Mouse (Mus musculus): Measurements from ENCODE around the gene Wwc1.

Gene Wwc1

DNA sequence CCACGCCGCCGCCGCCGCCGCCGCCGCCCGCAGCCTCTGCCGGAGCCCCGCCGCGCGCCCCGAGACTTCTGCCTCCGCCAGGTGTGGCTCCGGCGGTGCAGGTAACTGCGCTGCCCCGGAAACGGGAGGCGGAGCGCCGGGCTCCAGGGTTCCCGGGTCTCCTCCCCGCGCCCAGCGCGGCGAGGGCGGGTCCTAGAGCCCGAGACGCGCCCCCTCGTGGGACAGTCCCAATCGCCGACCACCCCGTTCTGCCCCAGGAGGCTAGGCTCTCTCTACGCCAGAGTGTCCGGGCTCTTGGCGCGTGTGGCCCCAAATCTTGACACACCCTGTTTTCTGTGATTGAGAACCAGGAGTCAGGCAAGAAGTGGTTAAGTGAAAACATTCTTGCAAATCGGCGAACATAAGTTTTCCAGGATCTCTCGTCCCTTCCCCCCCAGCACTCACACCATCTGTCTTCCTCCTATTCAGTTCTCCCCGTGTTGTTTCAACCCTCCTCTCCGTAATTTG, at the start of gene Wwc1:
Gene Wwc1 (minus strand): TSS at position 117 of the 507 bp plus-strand sequence.
- peak; percentile 37 for DNase-seq (ENCODE audit: low spot score)

DNA sequence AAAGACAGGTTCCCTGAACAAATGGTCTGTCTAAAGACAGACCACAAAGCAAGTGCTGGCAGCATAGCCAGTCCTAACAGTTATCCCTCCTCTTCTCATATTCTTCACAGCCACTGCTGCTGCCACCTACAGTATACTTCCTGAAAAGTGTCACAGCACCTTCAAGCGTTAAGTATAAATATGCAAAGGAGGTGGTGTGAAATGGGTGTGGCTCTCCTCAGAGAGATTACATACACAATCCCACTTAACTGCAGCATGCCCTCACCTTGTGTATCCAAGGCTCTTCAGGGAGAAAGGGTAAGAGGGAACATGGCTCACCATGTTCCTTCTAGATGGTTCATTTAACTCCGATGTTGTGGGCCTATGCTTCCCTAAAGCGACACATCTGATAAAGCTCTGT, 39.7 kb upstream of the Wwc1 start:
- DNase-seq (ENCODE audit: low spot score) = no peak

DNA sequence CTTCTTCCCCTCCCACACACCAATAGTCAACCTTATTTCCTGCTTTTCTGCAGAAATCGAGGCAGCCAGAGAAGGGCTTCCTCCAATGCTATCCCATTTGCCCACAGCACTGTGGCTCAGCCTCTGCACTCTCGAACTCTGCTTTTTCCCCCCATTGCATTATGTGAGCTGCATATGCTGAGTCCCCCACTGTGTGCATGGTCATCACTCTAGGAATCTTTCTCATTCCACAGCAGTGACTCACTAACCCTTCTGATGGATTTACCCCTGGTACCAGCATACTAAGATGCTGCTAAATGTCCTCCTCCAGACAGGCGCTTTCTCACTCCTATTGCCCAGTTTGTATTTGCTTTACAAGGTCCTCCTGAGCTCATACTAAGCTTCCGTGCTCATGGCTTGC, 32.9 kb upstream of the Wwc1 start:
- DNase-seq (ENCODE audit: low spot score) = no peak

DNA sequence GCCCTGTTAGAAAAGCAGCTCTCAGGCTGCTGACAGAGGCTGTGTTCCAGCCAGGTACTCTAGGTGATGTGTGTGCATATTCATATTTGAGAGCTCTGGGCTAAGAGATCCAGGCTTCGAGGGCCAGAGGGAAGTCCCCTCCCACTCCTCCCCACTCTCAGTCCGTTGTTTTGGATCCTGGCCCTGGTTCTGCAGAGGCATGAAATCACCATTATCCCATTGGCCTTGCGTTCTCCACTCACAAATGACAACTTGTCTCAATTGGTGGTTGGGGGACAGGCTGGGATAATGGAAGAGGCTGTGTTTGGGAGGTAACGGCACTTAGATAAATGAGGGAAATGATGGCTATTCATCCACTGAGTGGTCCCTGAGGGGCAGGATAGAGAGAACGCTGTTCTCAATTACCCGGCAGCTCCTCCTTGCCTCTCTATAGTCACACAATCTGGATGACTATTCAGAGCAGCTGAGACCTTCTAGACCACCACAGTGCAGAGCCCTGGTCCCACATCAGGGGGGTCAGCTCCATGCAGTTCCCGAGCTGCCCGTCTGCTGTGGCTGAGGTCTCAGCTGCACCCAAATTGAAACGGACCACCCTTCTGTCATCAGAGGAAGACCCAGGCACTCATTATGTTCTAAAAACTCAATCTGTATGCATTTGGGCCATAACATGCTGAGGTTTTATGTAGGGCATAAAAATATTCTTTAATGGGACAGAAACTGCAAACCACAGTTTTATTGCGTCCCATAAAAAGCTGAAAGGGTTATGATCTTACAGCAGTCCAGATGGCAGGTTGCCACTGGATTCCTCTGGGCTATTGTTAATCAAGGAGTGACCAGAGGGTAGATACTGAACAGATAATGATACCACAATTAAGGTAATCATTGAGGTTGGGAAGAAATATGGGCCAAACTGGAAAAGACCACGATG, 29.2 kb upstream of the Wwc1 start:
- no peak for DNase-seq (ENCODE audit: low spot score)

DNA sequence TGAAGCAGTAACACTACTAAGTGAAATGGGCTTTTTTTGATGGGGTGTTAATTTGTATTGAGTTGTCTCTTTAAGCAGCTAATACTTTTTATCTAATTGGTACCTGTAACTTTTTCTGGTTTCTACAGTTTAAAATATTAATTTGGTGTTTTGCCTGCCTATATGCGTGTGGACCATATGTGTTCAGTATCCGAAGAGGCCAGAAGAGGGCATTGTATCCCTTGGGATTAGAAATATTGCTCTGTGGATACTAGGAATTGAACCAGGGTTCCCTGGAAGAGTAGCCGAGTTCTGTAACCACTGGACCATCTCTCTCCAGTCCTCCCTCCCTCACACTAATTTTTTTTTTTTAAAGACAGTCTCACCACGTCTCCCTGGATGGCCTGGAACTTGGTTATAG, 22.6 kb upstream of the Wwc1 start:
- DNase-seq (ENCODE audit: low spot score) = no peak

DNA sequence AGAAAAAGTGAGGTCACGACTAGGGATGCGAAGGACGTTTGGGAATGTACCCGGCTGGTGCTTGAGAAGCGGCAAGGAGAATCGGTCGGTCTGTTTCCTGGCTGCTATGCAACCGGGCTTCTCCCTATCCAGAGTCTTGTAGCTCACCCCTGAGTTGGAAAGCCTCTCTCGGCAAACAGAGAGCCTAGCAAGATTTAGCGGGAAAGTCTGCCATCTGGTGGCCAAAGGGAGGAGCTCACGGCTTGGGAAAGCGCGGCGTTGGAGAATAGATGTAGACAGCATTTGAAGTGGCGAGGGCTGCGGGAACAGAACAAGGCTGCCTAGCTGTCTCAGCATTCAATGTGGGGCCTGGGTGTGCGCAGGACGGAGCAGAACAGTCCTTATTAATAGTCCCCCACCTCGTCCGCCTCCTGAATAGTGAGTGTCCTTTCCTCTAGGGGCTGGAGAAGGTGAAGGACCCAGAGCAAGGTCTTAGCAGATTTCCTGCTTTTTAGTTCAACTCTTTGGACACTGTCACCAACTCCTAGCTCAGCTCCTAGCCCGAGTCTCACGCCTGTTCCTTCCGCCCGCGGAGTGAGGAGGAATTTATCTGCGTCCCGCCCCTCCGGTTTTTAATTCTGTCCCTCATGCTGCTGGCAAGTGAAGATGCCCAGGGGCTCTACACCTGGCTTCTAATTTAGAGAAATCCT, 21.1 kb upstream of the Wwc1 start:
- peak; percentile 89 for DNase-seq (ENCODE audit: low spot score)

DNA sequence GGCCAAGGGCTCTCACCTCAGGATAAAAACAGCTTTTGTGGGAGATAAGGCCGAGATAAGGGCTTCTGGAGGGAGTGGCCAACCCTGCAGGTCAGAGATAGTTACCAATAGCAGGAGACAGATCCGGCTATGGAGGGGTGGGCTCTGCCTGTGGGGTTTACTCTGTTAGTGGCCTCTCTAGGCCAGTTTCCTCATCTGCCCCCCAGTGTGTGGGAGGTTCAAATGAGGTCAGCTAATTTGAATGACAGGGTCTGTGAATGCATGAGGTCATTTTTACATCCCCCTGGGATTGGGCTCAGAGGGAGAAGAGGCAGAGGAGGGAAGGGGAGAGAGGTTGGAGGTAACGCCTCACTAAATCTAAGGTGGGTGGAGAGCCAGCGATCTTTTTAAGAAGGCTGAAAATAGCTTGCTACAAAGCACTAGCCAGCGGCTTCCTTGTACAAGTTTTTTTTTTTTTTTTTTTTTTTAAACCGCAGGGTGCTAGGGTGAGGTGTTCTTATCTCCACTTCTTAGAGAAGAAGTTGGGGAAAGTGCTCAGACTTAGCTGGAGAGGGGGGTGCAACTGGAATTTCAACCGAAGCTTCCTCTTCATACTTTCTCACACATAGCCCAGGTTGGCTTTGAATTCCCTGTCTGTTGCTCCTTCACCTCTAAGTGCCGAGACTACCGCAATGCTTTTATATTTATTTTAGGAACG, 20.4 kb upstream of the Wwc1 start:
- no peak for DNase-seq (ENCODE audit: low spot score)

DNA sequence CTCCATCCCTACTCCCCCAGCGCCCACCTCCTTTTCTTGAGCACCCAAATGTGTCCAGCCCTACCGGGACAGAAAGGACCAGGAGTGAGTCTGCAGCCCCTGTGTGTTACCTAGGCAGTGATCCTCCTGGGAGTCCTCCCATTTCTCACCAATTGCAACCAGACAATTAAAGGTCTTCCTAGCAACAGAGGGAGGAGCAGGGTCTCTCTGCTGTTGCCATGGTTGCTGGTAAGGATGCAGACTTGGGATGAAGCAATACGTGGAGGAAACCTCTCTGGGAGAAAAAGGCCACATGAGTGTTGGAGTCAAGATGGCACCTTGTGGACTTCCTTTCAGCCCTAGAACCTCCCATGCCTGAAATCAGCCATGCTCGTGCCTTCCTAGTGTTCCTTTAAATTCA, 19.7 kb upstream of the Wwc1 start:
- no peak for DNase-seq (ENCODE audit: low spot score)

DNA sequence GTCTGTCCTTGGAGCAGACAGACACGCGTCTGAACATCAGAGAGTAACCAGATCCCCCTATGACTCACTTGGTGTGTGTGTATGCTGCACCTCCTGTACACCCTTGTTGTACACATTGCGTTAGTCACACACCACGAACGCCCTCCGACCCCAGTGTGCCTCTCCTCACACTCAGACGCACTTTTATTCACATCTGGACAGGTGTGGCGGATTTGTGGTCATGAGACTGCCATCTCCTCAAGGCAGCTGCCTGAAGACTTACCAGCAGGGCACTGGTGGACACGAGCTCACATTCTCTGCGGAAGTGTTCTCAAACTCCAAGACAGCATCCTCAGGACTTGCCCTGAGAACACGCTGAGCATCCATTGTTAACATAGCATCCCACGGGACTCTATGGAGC, 17.7 kb upstream of the Wwc1 start:
- DNase-seq (ENCODE audit: low spot score) = no peak

DNA sequence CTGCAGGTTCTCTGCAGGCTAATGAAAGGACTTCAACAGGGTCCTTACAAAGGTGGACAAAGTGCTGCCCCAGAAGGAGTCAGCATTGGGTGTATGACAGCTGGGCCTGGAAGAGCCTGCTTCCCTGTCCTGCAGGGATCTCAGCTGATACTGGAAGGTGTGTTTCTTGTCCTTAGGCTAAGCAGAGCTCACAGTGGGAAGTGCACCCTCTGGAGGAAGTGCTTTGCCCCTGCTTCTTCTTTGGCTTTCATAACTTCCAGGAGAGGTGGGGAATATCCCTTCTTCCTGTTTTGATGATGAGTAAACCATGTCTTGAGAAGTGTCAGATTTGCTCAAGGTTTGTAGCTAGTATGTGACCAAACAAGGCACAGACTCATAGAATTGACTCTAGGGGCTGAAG, 15.0 kb upstream of the Wwc1 start:
- DNase-seq (ENCODE audit: low spot score) = no peak

DNA sequence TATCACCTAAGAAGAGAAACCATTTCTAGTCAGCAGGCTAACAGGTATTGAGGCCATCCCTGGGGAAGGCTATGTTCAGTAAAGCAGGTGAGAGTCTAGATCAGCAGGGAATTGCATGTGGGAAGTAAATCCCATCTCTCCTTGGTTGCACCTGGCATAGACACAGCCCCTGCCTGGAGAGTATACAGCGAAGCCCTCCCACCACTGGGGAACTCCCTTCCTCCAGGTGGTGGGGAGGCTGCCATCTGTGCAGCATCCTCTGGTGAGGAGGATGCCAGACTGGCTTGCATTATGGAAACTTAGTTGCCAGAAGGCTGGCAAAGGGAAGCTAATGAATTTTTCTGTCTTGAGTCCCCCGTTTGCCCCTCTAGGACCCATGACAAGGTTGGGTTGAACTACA, 11.5 kb upstream of the Wwc1 start:
- DNase-seq (ENCODE audit: low spot score) = no peak

DNA sequence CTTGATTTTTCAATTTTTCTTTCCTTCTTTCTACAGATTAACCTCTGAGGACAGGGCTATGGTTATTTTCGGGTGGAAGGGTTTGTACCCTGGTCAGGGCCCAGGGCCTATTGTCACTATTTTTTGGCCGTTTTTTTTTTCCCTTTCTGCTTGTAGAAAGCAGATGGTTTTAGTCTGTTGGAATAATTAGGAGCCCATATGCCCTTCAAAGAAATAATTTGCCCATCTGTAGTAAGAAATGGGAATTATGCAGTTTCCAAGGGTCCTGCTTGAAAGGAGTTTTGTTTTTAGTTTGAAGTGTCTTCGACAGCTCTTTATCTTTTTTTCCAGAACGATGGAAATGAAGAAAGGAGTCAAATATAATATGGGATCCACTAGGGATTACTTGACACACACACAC, 9.6 kb upstream of the Wwc1 start:
- no peak for DNase-seq (ENCODE audit: low spot score)

DNA sequence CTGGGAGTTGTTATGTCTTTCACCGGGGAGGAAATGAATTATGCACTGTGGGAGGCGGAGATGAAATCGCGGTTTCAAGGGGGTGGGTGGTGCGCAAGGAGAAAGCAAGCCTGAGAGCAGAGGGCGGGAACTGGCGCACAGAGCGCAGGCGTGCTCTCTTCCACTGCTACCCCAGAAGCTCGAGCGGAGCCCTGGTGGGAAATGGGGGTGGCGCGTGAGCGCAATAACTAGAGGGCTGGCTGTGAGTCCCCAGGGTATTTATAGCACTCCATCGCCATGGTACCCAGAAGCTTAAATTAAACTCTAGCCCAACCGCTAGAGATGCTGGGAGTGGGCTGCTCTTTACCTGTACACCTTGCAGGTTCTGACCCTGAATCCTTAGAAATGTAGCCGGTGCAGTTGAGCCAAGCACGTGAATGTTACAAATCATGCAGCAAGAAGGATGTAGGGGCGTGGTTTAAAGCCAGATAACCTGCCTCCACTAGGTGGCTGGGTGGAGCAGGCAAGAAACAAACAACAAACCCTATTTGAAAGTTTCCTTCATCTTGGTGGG, 5.6 kb upstream of the Wwc1 start:
- DNase-seq (ENCODE audit: low spot score) = no peak

DNA sequence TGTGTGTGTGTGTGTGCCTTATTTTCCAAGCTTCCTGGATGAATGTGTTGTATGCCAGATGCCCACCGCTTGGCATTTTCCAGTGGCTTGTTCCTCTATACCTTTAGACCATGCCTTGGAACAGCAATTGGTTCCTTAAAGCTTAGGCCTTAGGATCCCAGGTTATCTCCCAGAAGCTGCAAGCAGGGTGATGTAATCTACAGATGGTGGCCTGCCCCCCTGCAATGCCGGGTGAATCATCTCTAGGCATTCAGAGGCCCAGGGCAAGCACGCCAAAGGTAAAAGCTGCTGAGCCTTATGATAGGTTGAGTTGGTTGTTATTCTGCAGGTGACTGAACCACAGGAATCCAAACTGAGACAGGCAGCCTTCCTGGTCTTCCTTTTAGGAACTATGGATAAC, 2.4 kb upstream of the Wwc1 start:
- DNase-seq (ENCODE audit: low spot score) = no peak

DNA sequence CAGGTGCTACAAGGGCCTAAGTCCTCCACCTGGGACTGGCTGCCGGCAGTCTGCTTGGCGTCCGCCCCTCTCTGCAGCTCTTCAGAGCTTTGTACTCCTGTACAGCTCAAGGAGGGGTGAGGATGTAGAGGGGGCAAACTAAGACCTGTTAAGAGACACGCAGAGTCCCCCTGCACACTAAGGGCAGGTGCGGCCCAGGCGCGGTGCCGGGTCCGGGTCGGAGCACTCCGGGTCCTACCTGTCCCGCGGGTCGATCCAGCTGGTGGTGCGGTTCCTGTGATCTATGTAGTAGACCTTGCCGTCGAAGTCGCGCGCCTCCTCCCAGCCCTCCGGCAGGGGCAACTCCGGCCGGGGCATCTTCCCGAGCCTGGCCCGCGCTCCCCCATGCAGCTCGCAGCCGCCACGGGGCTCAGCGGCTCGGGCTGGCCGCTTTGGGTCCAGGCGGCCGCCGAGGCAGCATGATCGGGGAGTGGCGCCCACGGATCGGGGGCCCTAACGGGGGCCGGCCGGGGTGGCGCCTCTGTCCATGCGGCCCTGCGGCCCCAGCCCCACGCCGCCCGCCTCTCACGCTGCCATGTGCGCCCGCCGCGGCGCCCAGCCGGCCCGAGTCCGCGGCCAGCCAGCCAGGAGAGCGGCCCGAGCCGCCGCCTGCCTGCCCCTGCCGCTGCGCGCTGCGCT, 455 bp downstream of the Wwc1 start:
- DNase-seq (ENCODE audit: low spot score) = no peak

DNA sequence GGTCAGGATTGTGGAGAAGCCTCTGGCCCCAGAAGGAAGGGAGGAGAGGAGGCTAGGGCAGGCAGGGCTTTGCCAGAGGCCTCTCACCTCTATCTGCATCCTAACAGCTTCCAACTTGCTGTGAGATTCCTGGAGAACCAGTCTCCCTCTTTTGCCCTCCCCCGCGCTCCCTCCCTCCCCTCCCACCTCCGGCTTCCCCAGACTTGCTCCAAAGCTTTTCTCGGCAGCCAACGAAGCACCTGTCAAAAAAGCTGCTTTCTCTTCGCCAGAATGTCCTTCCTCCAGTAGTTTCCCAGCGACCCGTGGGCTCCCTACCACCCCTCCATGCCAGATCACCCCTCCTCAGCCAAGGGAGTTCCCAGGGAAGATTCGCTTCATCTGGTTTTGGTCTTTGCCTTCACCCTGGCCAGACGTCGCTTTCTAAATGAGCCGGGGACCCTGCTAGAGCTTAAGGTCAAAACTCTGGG, 1.0 kb downstream of the Wwc1 start:
- no peak for DNase-seq (ENCODE audit: low spot score)

DNA sequence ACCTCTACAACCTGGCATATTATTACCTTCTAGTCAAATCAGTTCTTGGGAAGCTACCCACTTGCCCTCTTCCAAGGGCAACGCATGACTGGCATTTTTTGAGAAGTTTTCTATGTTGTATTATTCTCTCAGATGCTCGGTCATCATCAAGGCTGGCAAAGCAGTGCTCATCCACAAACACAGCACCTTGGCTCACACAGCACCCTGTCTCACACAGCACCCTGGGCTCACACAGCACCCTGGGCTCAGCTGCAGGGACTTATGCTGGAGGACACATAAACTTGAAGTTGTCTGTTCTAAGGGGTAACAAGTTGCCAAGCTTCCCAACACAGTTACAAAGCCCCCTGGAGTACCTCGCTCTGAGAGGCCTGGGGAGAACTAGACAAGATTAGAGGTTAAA, 2.5 kb downstream of the Wwc1 start:
- no peak for DNase-seq (ENCODE audit: low spot score)

DNA sequence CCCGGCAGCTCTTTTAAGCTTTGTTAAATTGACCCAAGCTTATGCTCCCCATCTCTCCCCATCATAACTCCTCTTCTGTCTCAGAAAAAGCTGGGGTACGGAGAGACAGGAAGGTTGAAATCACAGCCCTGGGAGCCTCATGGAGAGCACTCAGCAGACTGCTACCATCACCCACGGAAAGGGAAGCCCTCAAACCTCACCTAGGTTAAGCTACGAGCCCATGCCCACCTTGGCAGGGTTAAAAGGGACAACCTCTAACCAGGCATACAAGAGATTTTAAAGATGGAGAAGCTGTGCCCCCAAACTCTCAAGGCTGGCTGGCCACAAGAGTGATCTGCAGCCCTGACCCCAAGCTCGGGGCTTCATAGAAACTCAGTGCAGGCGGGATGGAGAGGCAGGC, 3.2 kb downstream of the Wwc1 start:
- DNase-seq (ENCODE audit: low spot score) = no peak

DNA sequence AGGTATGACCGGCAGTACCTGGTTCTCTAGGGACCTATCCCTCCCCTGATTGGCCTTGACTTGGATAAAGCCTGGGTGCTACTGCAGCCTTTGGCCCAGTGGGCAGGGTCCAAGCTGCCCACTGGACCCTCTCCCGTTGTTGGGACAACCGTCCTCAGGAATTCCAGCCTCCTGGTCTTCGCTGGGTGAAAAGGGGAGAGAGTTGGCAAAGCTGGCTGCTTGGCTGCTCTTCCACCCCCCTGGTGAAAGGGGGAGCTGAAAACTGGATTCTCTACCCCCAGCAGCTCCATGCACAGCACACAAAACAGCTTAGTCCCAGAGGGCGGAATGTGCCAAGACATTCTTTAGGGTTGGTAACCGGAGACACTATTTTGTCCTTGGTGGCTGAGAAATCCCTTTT, 3.8 kb downstream of the Wwc1 start:
- DNase-seq (ENCODE audit: low spot score) = no peak

DNA sequence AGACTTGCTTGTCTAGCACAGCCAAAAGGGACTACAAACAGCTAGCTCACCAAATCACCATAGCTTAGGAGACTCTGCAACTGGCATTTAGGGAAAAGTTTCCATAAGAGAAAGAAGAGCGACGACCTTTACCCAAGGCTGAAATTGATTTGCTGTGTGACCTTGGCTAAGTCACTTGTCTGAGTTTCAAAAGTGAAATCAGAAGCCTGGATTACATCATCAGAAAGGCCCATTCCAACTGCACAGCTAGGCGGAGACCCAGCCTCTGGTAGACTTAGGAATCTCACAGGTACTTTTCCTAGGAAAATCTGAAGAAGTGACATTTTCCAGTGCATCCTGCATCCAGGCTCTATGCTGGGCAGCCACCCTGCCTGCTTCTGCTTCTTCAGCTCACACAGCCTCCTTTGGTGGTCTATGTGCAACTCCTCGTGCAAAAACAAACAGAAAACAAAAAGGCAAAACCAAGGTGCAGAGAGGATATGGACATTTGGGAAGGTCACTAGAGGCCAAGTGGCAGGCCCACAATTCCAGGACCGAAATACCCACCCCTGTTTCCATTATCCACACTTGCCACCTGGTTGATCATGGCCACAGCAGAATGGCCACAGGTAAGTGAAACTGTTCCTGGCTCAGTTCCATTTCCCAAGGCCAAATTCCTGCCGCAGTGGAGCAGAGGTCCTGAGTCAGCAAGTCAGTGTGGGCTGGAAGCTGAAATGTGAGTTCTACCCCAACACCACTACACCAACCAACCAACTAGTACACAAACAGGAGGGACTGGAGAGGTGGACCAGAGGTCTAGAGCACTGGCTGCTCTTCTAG, 5.5 kb downstream of the Wwc1 start:
- no peak for DNase-seq (ENCODE audit: low spot score)

DNA sequence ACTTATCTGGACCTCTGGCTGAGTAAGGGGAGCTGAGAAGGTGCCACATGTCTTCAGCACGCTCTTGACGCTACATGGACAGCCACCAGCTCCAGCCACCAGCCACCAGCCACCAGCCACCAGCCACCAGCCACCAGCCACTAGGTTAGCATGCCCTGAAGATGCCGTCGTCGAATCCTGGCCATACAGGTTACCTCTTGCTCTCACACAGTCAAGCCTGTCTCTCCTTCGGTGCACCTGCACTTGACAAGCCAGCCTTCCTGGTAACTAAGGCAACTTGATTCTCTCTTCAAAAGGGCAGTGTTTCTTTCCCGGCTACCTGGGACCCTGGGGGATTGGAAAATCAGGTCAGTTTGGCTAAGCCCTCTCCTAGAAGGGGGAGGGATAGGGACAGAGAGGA, 7.2 kb downstream of the Wwc1 start:
- no peak for DNase-seq (ENCODE audit: low spot score)

All from ovary, postnatal 14 days (tissue).